Mouse (Mus musculus) heart, postnatal 0 days (tissue): Measurements from ENCODE around the gene Rps25.

Experiments
- CTCF ChIP-seq: IDR thresholded peaks from 2 replicates; pipeline ENCODE4 v1.5.1; 2016; ENCODE audit warnings: antibody characterized with exemption, control low read depth, low read depth
- EP300 ChIP-seq: IDR thresholded peaks from 2 replicates; pipeline ENCODE4 v1.6.1; 2016; ENCODE audit warnings: antibody characterized with exemption, low read depth

DNA sequence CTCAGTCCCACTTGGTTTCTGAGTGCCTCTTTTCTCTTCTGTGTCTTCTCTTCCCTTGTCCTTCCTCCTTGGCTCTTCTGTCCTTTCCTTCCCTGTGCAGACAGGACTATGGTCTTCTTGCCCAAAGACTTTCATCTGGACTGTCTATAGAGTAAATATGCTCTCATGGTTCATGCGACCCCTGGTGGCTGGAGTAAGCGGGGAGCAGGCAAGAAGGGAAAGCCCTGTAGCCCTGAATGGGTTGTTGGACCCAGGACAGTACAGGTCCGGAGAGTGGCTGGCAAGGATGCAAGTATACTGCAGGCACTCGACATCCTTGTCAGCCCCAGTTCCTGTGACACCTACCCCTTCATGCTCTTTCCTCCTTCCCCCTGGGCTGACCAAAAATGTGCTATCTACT, 15.5 kb upstream of the Rps25 start:
- peak; percentile 79 for TF ChIP-seq CTCF
- TF ChIP-seq EP300: no peak
